Mouse (Mus musculus): ENCODE results near the gene Sirt4. TPM values are rescaled to one million over a fixed set of nuclear protein-coding genes. Genes with fewer than 3 reads are reported as not detected.
A peak's percentile ranks its signal among the peaks of the same experiment; 100 is the strongest.

Sirt4 gene
- 6.3 and 7.5 TPM in 2 replicates for polyA plus RNA-seq (2016; fragmentation: Nextera tagmentation; extraction: Ambion mirVana)

DNA sequence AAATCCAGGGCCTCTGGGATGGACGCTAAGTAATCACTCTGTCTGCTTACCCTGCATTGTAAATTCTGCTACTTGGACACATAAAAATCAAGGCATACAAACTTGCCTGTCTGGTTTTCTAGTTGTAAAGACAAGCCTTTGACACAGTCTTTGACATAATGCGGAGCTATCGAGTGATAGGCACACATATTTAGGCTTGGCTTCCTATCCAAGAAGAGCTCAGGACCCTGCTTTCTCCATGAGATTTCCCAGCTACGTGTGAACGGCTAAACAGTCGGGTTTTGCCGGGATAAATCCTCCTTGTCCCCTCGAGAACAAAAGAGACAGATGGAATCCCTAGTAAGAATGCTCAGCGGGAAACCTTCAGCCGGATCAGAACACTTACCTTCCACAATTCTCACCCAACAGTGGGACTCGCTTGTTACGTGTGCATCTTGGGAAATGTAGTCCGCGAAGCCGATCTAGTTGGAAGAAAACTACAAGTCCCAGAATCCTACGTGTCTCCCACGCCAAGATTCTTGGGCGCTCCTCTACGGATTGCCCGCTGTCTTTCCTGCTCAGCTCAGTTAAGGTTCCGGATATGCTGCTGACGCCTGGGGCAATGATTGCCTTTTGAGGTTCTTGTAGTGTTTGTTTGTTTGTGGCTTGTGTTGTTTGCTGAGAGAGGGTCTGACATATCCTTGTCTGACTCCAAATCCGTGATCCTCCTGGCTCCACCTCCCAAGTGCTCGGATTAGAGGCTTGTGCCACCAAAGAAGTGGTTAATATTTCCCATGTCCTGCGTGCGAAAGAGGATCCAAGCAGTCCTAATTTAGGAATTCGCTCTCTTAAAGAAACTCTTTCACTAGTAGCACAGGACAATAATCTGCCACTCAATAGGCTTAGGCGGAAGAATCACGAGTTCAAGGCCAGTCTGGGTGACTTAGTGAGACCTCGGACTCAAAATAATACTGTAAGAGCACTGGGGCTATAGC, at the start of gene Sirt4:
Gene Sirt4, minus strand, starts transcription at position 779 of the 974 bp plus-strand sequence.
- Histone ChIP-seq H3K36me3 (peaks cover 13% of the 10 kb centered on the region), H3K27me3 (replicated peaks) (0 out of 2 replicates have a peak, but pooled peaks cover 7% of the 10 kb centered on the region), H3K4me3 (peak within 1 kb of the TSS; percentile 57), H3K27ac (peak within 1 kb of the TSS; percentile 64), H3K4me1 (peaks cover 35% of the 10 kb centered on the region), H3K4me2 (peak within 1 kb of the TSS; percentile 79), H3K9me3 (replicated peaks) (no peaks in the 10 kb centered on the region), H3K9ac (peak within 1 kb of the TSS; percentile 72)
- 6% methylated on average over 30 of the region's 30 CpGs for WGBS (ENCODE audit: insufficient replicate concordance)
- peak; percentile 86 for ATAC-seq

DNA sequence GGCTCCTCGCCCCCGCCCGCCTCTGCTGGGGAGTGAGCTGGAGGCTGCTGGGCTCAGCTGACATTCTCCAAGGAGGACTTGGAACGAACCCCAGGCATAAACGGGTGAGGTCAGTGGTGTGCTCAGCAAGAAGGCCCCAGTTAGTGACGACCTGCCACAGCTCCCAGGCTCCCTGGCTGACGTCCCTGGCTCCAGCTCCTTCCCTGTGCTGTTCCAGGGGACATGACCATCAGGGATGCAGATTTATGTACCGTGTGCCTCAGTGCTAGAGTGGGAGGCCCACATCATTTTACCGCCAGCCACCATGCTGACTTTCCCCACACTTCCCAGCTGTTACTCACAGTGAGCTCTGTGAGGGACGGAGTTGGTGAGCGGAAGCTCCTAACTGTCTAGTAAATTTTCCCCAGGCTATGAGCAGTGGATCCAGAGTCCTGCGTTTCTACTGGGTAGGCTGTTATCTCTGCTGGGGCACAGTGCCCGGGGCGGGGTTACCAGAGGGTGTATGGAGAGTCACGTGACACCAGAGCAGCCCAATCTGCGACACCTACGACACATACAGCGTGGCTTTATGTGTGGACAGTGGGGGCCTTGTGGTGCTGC, 47.2 kb upstream of the Sirt4 start:
- H3K27me3 ChIP-seq (replicated peaks) = peaks cover 4% of the 10 kb centered on the region
- peak overlapping the region; percentile 85 for H3K27ac ChIP-seq
- H3K9ac ChIP-seq = peak overlapping the region; percentile 55
- no peaks in the 10 kb centered on the region for H3K9me3 ChIP-seq (replicated peaks)
- H3K4me1 ChIP-seq = peaks cover 90% of the 10 kb centered on the region
- ATAC-seq = peak; percentile 94
- peaks cover 5% of the 10 kb centered on the region; the same call in 1 of the 2 replicates for H3K36me3 ChIP-seq
- peak overlapping the region; percentile 70 for H3K4me2 ChIP-seq
- peak overlapping the region; percentile 34 for H3K4me3 ChIP-seq
- 21% methylated on average over 18 of the region's 18 CpGs for WGBS (ENCODE audit: insufficient replicate concordance)

DNA sequence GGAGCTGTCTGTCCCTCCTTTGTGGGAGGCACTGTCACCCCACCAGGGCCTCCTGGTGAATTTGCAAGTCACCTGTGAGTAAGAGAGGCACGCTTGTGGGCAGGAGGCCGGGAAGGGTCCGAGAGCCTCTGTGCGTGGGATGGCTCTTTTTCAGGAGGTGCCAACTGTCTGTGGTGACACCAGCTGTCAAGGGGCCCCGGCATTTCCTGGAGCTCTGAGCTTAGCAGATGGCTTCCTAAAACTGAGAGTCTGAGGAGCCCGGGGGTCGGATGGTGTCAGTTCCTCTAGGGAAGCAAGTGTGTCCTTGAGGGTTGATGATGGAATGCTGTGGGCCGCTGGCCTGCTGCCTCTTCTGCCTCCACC, 45.9 kb upstream of the Sirt4 start:
- Histone ChIP-seq H3K27me3 (replicated peaks) (peaks cover 4% of the 10 kb centered on the region; the same call in 1 of the 2 replicates), H3K9me3 (replicated peaks) (no peaks in the 10 kb centered on the region), H3K36me3 (peaks cover 5% of the 10 kb centered on the region; the same call in 1 of the 2 replicates), H3K9ac (0 out of 2 replicates have a peak overlapping the region, but pooled peaks have one; percentile 29), H3K4me1 (peaks cover 85% of the 10 kb centered on the region), H3K4me3 (no peak overlapping the region), H3K27ac (peak overlapping the region; percentile 85), H3K4me2 (peak overlapping the region; percentile 70)
- WGBS (ENCODE audit: insufficient replicate concordance) = 16% methylated on average over 8 of the region's 8 CpGs
- ATAC-seq = no peak

DNA sequence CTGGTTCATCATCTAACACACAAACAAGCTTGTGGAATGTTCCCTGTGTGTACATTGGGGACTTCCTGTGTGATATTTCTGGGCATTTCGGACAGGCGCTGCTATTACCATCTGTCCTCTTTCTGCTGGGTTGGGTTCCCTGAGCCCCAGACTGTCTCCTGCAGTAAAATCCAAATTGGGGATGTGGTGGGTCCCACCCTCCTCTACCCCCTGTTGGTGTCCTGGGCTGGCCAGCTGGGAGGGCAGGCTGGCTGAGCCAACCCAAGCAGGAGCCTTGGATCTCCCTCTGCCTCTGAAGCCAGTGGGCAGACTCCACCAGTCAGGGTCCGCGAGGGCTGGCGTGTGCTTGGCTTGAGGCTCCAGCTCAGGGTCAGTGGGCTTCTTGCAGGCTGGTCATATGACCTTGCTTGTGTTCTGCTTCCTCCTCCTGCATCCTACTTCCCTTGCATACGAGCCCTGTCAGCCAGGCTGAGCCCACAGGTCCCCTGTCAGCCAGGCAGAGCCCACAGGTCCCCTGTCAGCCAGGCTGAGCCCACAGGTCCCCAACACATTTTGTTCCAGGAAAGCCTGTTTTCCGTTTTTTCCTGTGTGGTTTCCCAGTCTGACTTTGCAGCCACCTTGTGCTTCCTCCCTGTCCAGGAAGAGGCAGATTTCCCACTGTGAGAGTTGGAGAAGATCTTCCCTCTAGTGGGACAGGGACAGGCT, 45.4 kb upstream of the Sirt4 start:
- peak overlapping the region; percentile 29; the same call in 1 of the 2 replicates for H3K9ac ChIP-seq
- peak overlapping the region; percentile 70 for H3K4me2 ChIP-seq
- peak overlapping the region; percentile 85 for H3K27ac ChIP-seq
- WGBS (ENCODE audit: insufficient replicate concordance) = 43% methylated on average over 7 of the region's 7 CpGs
- no peaks in the 10 kb centered on the region for H3K9me3 ChIP-seq (replicated peaks)
- H3K4me1 ChIP-seq = peaks cover 85% of the 10 kb centered on the region
- ATAC-seq = no peak
- no peak overlapping the region for H3K4me3 ChIP-seq
- peaks cover 4% of the 10 kb centered on the region; the same call in 1 of the 2 replicates for H3K27me3 ChIP-seq (replicated peaks)
- peaks cover 5% of the 10 kb centered on the region; the same call in 1 of the 2 replicates for H3K36me3 ChIP-seq

DNA sequence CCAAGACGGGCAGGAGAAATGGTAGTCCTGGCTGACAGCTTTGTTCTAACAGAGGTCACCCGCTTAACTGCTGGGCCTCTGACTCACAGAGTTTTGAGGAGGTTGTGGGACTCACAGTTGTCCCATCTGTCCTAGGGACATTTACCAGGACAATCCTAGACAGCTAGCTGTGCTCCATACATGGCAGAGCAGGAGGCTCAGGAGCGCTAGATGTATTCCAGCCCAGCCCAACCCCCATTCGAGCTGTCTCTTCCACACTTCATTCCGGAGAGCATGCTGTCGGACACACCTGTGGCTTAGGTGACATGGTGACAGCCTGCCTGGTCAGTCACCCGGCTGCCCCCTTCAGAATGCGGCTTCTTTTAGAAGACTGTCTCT, 44.8 kb upstream of the Sirt4 start:
- Histone ChIP-seq H3K9me3 (replicated peaks) (no peaks in the 10 kb centered on the region), H3K27ac (peak overlapping the region; percentile 85), H3K36me3 (peaks cover 5% of the 10 kb centered on the region; the same call in 1 of the 2 replicates), H3K4me2 (peak overlapping the region; percentile 70), H3K4me3 (no peak overlapping the region), H3K9ac (no peak overlapping the region), H3K27me3 (replicated peaks) (peaks cover 4% of the 10 kb centered on the region; the same call in 1 of the 2 replicates), H3K4me1 (peaks cover 85% of the 10 kb centered on the region)
- ATAC-seq = no peak
- WGBS (ENCODE audit: insufficient replicate concordance) = 46% methylated on average over 8 of the region's 8 CpGs

DNA sequence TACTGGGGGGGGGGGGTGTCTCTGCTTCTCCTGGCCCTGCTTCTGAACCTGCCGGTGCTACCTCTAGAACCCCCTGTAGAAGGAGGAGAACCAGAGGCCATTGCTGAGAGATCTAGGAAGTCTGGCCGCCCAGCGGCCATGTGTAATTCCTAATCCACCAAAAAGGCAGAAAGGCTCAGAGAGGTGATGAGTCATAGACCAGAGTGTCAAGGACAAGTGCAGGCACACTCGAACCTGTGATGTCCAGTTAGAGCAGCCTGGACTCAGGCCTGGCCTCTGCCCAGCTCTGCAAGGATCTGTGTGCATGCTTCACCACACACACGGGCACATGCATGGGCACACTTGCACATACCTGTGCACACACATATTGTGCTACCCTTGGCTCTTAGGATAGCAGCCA, 43.6 kb upstream of the Sirt4 start:
- ATAC-seq = no peak
- peaks cover 4% of the 10 kb centered on the region; the same call in 1 of the 2 replicates for H3K36me3 ChIP-seq
- 58% methylated on average over 5 of the region's 5 CpGs for WGBS (ENCODE audit: insufficient replicate concordance)
- H3K9me3 ChIP-seq (replicated peaks) = no peaks in the 10 kb centered on the region
- no peaks in the 10 kb centered on the region for H3K27me3 ChIP-seq (replicated peaks)
- no peak overlapping the region for H3K4me2 ChIP-seq
- no peak overlapping the region for H3K4me3 ChIP-seq
- peaks cover 85% of the 10 kb centered on the region for H3K4me1 ChIP-seq
- H3K9ac ChIP-seq = no peak overlapping the region
- H3K27ac ChIP-seq = no peak overlapping the region

DNA sequence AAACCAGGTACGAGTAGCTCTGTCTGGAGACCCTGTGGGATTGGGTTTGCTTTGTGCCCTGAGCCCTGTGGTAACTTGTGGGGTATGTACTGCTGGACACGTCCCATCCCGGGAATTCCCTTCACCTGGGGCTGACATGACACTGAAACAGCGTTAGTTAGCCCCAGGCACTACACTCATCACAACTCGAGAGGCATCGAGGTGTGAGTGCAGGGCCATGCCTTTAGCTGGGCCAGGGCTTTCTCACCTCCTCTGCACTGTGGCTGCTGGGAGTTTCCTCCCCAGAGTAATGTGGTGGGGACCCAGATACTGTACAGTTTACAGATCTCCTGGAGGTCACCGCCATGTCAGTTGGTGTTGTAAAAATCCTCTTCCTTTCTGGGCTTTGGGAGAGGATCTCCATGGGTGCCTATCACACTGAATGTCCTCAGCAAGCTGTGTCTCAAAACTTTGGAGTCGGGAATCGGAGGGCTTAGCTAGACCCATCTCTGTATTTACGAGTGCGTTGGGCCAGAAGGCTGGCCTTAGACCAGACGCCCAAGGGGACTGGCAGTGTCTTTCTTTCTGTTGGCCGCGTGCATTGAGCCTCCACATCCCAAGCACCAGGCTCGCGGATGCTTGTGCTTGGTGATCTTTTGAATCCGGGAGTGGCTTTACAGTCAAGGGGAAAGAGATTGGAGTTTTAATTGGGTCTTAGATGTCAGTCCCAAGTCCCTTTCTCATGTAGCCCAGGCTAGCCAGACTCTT, 42.1 kb upstream of the Sirt4 start:
- 83% methylated on average over 17 of the region's 17 CpGs for WGBS (ENCODE audit: insufficient replicate concordance)
- no peak overlapping the region for H3K9ac ChIP-seq

DNA sequence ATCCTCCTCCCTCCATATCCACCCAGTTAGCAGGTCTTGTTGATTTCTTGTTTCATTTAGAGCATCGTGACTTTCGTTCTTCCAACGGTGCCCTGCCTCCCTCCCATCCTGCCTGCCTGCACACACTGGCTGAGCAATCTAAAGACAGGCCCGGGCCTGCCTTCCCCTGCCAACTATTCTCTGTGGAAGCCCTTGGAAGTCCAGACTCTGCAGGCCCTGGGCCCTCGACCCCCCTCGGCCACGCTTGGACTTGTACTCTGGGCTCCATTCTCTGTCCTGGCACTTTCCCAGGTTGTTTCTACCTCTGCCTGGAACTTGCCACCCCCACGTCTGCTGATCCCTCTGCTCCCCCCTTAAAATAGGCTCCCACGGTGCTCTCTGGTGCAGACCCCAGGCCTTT, 41.4 kb upstream of the Sirt4 start:
- peaks cover 85% of the 10 kb centered on the region for H3K4me1 ChIP-seq
- H3K9ac ChIP-seq = no peak overlapping the region
- no peak overlapping the region for H3K27ac ChIP-seq

More for the DNA sequence above, 42.1 kb upstream of the Sirt4 start:
- no peak overlapping the region for H3K27ac ChIP-seq
- H3K4me1 ChIP-seq = peaks cover 85% of the 10 kb centered on the region
- H3K4me2 ChIP-seq = no peak overlapping the region
- H3K9me3 ChIP-seq (replicated peaks) = no peaks in the 10 kb centered on the region
- H3K36me3 ChIP-seq = no peaks in the 10 kb centered on the region; the same call in 1 of the 2 replicates
- H3K4me3 ChIP-seq = no peak overlapping the region
- no peaks in the 10 kb centered on the region for H3K27me3 ChIP-seq (replicated peaks)
- ATAC-seq = no peak

DNA sequence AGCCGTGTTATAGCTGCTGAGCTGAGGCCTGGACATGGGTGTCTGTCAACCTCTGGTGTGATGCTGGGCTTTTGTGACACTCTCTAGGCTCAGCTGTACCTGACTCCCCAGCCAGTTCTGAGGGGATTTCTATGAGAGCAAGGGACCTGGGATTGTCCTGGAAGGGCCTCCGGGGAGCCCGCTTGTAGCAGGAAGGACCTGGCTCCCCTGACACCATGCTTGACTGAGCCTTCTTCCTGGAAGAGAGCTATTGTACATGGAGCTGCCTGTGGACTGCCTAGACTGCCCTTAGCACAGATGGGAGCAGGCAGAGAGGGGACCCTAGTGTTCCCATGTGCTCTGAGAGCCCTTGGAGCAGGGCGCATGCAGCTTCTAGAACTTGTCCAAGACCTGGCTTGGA, 40.9 kb upstream of the Sirt4 start:
- Histone ChIP-seq H3K27ac (no peak overlapping the region), H3K4me3 (no peak overlapping the region), H3K36me3 (no peaks in the 10 kb centered on the region; the same call in 1 of the 2 replicates), H3K4me1 (peaks cover 85% of the 10 kb centered on the region), H3K9me3 (replicated peaks) (no peaks in the 10 kb centered on the region), H3K27me3 (replicated peaks) (no peaks in the 10 kb centered on the region), H3K9ac (no peak overlapping the region), H3K4me2 (no peak overlapping the region)
- WGBS (ENCODE audit: insufficient replicate concordance) = 88% methylated on average over 4 of the region's 4 CpGs
- no peak for ATAC-seq

More for the DNA sequence above, 41.4 kb upstream of the Sirt4 start:
- Histone ChIP-seq H3K27me3 (replicated peaks) (no peaks in the 10 kb centered on the region), H3K36me3 (no peaks in the 10 kb centered on the region; the same call in 1 of the 2 replicates), H3K4me2 (no peak overlapping the region), H3K9me3 (replicated peaks) (no peaks in the 10 kb centered on the region), H3K4me3 (no peak overlapping the region)
- ATAC-seq = no peak
- 81% methylated on average over 9 of the region's 9 CpGs for WGBS (ENCODE audit: insufficient replicate concordance)

DNA sequence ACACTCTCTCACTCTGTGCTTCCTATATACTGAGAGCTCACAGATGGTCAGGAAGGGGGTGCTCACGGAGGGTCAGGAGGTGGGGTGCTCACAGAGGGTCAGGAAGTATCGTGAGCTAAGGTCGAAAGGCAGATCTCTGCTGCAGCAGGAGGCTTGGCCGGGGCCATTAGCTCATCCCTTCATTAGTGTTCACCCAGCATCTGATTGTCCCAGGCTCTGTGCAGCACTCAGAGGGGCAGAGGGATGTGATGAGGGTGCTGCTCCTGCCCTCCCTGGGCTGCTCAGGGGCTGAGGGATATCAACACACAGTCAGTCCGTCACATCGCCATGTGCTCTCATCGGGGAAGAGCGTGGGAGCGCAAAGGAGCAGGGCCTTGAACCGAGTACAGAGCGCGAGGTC, 39.9 kb upstream of the Sirt4 start:
- H3K36me3 ChIP-seq = no peaks in the 10 kb centered on the region; the same call in 1 of the 2 replicates
- H3K4me3 ChIP-seq = no peak overlapping the region
- no peaks in the 10 kb centered on the region for H3K27me3 ChIP-seq (replicated peaks)
- 50% methylated on average over 12 of the region's 12 CpGs for WGBS (ENCODE audit: insufficient replicate concordance)
- H3K27ac ChIP-seq = peak overlapping the region; percentile 41; the same call in 1 of the 2 replicates
- H3K4me2 ChIP-seq = no peak overlapping the region
- H3K9ac ChIP-seq = no peak overlapping the region
- peaks cover 82% of the 10 kb centered on the region for H3K4me1 ChIP-seq
- no peak for ATAC-seq
- no peaks in the 10 kb centered on the region for H3K9me3 ChIP-seq (replicated peaks)

DNA sequence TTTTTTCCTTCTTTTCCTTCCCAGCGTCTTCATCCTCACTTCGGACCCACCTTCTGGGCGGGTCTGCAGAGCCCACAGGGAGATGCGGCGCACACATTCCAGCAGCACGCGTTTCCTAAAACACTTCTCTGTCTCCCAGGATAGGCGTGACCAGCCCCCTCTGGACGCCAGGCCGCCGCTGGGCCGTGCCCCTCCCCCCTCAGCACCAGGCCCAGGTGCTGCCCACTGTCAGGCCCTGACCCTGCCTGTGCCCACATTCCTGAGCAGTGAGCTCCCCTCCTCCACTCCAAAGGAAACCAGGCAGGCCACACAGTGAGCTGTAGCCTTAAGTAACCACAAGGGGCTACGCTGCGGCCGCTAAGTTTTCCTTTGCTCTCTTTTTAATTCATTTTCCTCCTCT, 39.4 kb upstream of the Sirt4 start:
- no peaks in the 10 kb centered on the region for H3K27me3 ChIP-seq (replicated peaks)
- no peak overlapping the region for H3K9ac ChIP-seq
- peak overlapping the region; percentile 31; the same call in 1 of the 2 replicates for H3K4me2 ChIP-seq
- H3K27ac ChIP-seq = peak overlapping the region; percentile 41; the same call in 1 of the 2 replicates
- ATAC-seq = no peak
- peaks cover 82% of the 10 kb centered on the region for H3K4me1 ChIP-seq
- 30% methylated on average over 15 of the region's 15 CpGs for WGBS (ENCODE audit: insufficient replicate concordance)
- H3K36me3 ChIP-seq = no peaks in the 10 kb centered on the region; the same call in 1 of the 2 replicates
- H3K9me3 ChIP-seq (replicated peaks) = no peaks in the 10 kb centered on the region
- H3K4me3 ChIP-seq = no peak overlapping the region

All from liver, embryonic 12.5 days (tissue).